Mouse (Mus musculus): ENCODE measurements around the gene Slc10a4. TPM values are rescaled to one million over a fixed set of nuclear protein-coding genes. Genes with fewer than 3 reads are reported as not detected.
"Not testable (repeated sequence)": the region's sequence is repeated elsewhere in the genome, so short reads cannot be mapped to it uniquely, and the experiment has no call there.

Gene Slc10a4
- total and polyA plus RNA-seq, 2 experiments from 2014 or later, result 14.2 to 27.0 TPM

- Histone ChIP-seq H3K27ac (ENCODE audit: low read depth, low read length) (no peak overlapping the region), H3K9me3 (ENCODE audit: low read length) (no peaks in the 10 kb centered on the region), H3K4me1 (ENCODE audit: insufficient read depth) (0 out of 2 replicates have a peak, but pooled peaks cover under 1% of the 10 kb centered on the region), H3K9ac (no peak overlapping the region), H3K36me3 (ENCODE audit: insufficient read depth) (no peaks in the 10 kb centered on the region), H3K4me3 (ENCODE audit: low read depth, low read length) (no peak overlapping the region), H3K27me3 (ENCODE audit: insufficient read depth, low read length) (no peaks in the 10 kb centered on the region), H3K4me2 (ENCODE audit: low read depth) (no peak overlapping the region)
- DNase-seq, result no peak
- 59% methylated on average over 2 of the region's 2 CpGs for WGBS
- no peak for ATAC-seq
- TF ChIP-seq CTCF (IDR thresholded peaks at IDR 0.05; ENCODE audit: low read depth), result no peak
These were observed 11.8 kb upstream of the Slc10a4 start for GRCm38 (mm10) chr5:72994928-72995327.

DNA sequence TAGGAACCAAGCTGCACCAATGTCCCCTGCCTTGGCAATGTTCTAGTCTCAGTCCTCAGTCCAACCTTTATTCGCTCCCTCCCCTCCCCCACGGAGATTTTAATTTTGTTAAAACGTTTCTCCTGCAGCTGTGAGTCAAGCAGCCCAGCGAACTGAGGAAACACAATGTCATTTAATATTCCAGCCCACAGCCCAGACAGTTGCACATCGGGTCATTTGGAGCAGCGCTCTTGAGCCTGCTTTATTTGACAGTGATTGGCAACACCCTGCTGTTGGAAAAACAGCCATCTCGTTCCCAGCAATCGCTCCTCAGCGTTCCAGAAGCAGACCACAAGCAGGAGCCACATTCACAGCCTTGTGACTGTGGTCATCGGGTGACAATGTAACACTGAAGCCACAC lies 11.3 kb upstream of the Slc10a4 start:
- Histone ChIP-seq H3K4me3 (ENCODE audit: low read depth, low read length) (no peak overlapping the region), H3K9ac (no peak overlapping the region), H3K4me2 (ENCODE audit: low read depth) (no peak overlapping the region), H3K9me3 (ENCODE audit: low read length) (no peaks in the 10 kb centered on the region), H3K27me3 (ENCODE audit: insufficient read depth, low read length) (no peaks in the 10 kb centered on the region), H3K4me1 (ENCODE audit: insufficient read depth) (no peaks in the 10 kb centered on the region), H3K36me3 (ENCODE audit: insufficient read depth) (no peaks in the 10 kb centered on the region), H3K27ac (ENCODE audit: low read depth, low read length) (no peak overlapping the region)
- whole genome bisulfite sequencing, result 26% methylated on average over 10 of the region's 10 CpGs
- TF ChIP-seq CTCF (IDR thresholded peaks at IDR 0.05; ENCODE audit: low read depth), result no peak
- DNase-seq (no peak), ATAC-seq (no peak)

GRCm38 (mm10) chr5:72998546-72998945 lies 8.1 kb upstream of the Slc10a4 start:
- not testable (repeated sequence) for ATAC-seq; H3K9ac ChIP-seq; H3K27me3 ChIP-seq (ENCODE audit: insufficient read depth, low read length); H3K4me2 ChIP-seq (ENCODE audit: low read depth); H3K27ac ChIP-seq (ENCODE audit: low read depth, low read length); DNase-seq; H3K36me3 ChIP-seq (ENCODE audit: insufficient read depth); H3K4me1 ChIP-seq (ENCODE audit: insufficient read depth); H3K9me3 ChIP-seq (ENCODE audit: low read length); H3K4me3 ChIP-seq (ENCODE audit: low read depth, low read length)
- WGBS, result 93% methylated on average over 1 of the region's 1 CpGs

- WGBS, result 87% methylated on average over 5 of the region's 5 CpGs
- no peaks in the 10 kb centered on the region for H3K9me3 ChIP-seq (ENCODE audit: low read length)
- TF ChIP-seq CTCF (IDR thresholded peaks at IDR 0.05; ENCODE audit: low read depth), result no peak
- no peak overlapping the region for H3K4me2 ChIP-seq (ENCODE audit: low read depth)
- H3K4me1 ChIP-seq (ENCODE audit: insufficient read depth), result no peaks in the 10 kb centered on the region
- no peaks in the 10 kb centered on the region for H3K36me3 ChIP-seq (ENCODE audit: insufficient read depth)
- no peak overlapping the region for H3K27ac ChIP-seq (ENCODE audit: low read depth, low read length)
- no peak overlapping the region for H3K9ac ChIP-seq
- H3K27me3 ChIP-seq (ENCODE audit: insufficient read depth, low read length), result 0 out of 2 replicates have a peak, but pooled peaks cover 3% of the 10 kb centered on the region
- H3K4me3 ChIP-seq (ENCODE audit: low read depth, low read length), result no peak overlapping the region
- DNase-seq (no peak), ATAC-seq (no peak)
These were observed 2.6 kb upstream of the Slc10a4 start for GRCm38 (mm10) chr5:73004046-73004445.

DNA sequence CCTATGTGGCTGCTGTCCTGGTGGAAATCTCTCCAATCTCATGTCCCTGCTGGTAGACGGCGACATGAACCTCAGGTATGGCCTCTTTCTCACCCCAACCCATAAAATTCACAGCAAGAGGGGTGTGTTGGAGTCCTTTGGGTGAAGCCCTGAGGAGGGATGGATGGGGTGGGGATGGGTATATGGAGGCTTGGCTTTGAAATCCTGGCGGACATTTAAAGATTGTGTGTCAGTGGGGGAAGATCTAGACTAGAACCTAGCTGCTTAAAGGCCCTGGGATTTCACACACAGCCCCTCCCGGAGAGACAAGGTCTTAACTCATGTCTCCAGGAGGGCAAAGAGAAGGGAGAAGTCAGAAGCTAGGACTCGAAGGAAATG lies 888 bp downstream of the Slc10a4 start:
- Histone ChIP-seq H3K27ac (ENCODE audit: low read depth, low read length) (no peak overlapping the region), H3K27me3 (ENCODE audit: insufficient read depth, low read length) (0 out of 2 replicates have a peak, but pooled peaks cover 3% of the 10 kb centered on the region), H3K4me1 (ENCODE audit: insufficient read depth) (no peaks in the 10 kb centered on the region), H3K4me2 (ENCODE audit: low read depth) (peak overlapping the region; percentile 66), H3K9ac (no peak overlapping the region), H3K4me3 (ENCODE audit: low read depth, low read length) (peak overlapping the region; percentile 42), H3K36me3 (ENCODE audit: insufficient read depth) (no peaks in the 10 kb centered on the region), H3K9me3 (ENCODE audit: low read length) (no peaks in the 10 kb centered on the region)
- ATAC-seq, result peak; percentile 27
- WGBS, result 39% methylated on average over 5 of the region's 5 CpGs
- TF ChIP-seq CTCF (IDR thresholded peaks at IDR 0.05; ENCODE audit: low read depth), result 0 out of 2 replicates have a peak, but pooled peaks have one; percentile 0
- DNase-seq, result no peak

DNA sequence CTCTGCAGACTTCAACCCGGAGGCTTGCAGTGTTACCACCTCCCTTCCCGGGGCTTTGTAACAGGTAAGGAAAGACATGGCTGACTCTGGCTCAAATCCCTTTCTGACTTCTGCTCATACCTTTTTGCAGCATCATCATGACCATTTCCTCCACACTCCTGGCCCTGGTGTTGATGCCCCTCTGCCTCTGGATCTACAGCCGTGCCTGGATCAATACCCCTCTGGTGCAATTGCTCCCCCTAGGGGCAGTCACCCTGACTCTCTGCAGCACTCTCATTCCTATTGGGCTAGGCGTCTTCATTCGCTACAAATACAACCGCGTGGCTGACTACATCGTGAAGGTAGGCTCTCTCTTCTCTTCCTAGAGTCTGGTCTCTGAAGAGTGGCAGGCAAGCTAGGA lies 1.5 kb downstream of the Slc10a4 start:
- H3K9ac ChIP-seq; DNase-seq; H3K4me3 ChIP-seq (ENCODE audit: low read depth, low read length); H3K9me3 ChIP-seq (ENCODE audit: low read length); H3K27me3 ChIP-seq (ENCODE audit: insufficient read depth, low read length); H3K27ac ChIP-seq (ENCODE audit: low read depth, low read length); ATAC-seq; H3K4me1 ChIP-seq (ENCODE audit: insufficient read depth); H3K4me2 ChIP-seq (ENCODE audit: low read depth); H3K36me3 ChIP-seq (ENCODE audit: insufficient read depth): not testable (repeated sequence)
- 48% methylated on average over 8 of the region's 8 CpGs for WGBS

DNA sequence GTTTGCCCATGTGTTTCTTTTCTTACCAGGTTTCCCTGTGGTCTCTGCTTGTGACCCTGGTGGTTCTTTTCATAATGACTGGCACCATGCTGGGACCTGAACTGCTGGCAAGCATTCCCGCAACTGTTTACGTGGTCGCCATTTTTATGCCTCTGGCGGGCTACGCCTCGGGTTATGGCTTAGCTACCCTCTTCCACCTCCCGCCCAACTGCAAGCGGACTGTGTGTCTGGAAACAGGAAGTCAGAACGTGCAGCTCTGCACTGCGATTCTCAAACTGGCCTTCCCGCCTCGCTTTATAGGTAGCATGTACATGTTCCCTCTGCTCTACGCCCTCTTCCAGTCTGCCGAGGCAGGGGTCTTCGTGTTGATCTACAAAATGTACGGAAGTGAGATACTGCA lies 5.1 kb downstream of the Slc10a4 start:
- not testable (repeated sequence) for ATAC-seq; DNase-seq; H3K9ac ChIP-seq; H3K27ac ChIP-seq (ENCODE audit: low read depth, low read length); H3K27me3 ChIP-seq (ENCODE audit: insufficient read depth, low read length); H3K4me1 ChIP-seq (ENCODE audit: insufficient read depth); H3K36me3 ChIP-seq (ENCODE audit: insufficient read depth); H3K9me3 ChIP-seq (ENCODE audit: low read length); H3K4me2 ChIP-seq (ENCODE audit: low read depth); H3K4me3 ChIP-seq (ENCODE audit: low read depth, low read length)
- 93% methylated on average over 14 of the region's 16 CpGs for WGBS

GRCm38 (mm10) chr5:73012884-73013610 lies 6.4 kb downstream of the Slc10a4 start:
- not testable (repeated sequence) for H3K9ac ChIP-seq; DNase-seq; H3K4me1 ChIP-seq (ENCODE audit: insufficient read depth); H3K36me3 ChIP-seq (ENCODE audit: insufficient read depth); H3K27ac ChIP-seq (ENCODE audit: low read depth, low read length); H3K27me3 ChIP-seq (ENCODE audit: insufficient read depth, low read length); H3K9me3 ChIP-seq (ENCODE audit: low read length)
- 24% methylated on average over 24 of the region's 27 CpGs for WGBS
- ATAC-seq, result peak; percentile 73
- Histone ChIP-seq H3K4me2 (ENCODE audit: low read depth) (peak overlapping the region; percentile 50), H3K4me3 (ENCODE audit: low read depth, low read length) (peak overlapping the region; percentile 30; the same call in 1 of the 2 replicates)

DNA sequence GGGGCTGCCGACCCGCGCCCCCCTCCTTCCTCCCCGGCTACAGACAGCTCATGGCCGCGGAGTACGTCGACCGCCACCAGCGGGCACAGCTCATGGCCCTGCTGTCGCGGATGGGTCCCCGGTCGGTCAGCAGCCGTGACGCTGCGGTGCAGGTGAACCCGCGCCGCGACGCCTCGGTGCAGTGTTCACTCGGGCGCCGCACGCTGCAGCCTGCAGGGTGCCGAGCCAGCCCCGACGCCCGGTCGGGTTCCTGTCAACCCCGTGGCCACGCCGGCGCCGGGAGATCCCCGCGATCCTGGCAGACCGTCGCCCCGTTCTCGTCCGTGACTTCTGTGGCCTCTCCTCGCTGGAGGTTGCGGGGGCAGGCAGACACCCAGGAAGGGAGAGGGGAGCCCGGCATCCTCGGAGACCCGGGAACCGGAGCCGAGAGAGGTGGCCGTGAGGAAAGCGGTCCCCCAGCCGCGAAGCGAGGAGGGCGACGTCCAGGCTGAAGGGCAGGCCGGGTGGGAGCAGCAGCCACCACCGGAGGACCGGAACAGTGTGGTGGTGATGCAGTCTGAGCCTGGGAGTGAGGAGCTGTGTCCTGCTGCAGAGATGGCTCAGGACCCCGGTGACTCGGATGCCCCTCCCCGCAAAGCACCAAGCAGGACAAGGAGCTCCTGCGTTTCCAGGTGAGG lies 7.1 kb downstream of the Slc10a4 start:
- peak overlapping the region; percentile 50 for H3K4me2 ChIP-seq (ENCODE audit: low read depth)
- not testable (repeated sequence) for H3K27ac ChIP-seq (ENCODE audit: low read depth, low read length); H3K36me3 ChIP-seq (ENCODE audit: insufficient read depth); H3K27me3 ChIP-seq (ENCODE audit: insufficient read depth, low read length); DNase-seq; H3K9me3 ChIP-seq (ENCODE audit: low read length); H3K4me1 ChIP-seq (ENCODE audit: insufficient read depth)
- H3K4me3 ChIP-seq (ENCODE audit: low read depth, low read length), result peak overlapping the region; percentile 30
- H3K9ac ChIP-seq, result peak overlapping the region; percentile 33; the same call in 1 of the 2 replicates
- ATAC-seq, result peak; percentile 72
- 2% methylated on average over 45 of the region's 65 CpGs for whole genome bisulfite sequencing

All from forebrain, postnatal 0 days (tissue).